Mouse (Mus musculus): ENCODE measurements at regions not wholly inside any gene's neighbourhood (a gene's known extent, or its start where the extent isn't known, plus 50 kb on each side); places are given as distances from the start of the nearest gene placed in this dataset.

DNA sequence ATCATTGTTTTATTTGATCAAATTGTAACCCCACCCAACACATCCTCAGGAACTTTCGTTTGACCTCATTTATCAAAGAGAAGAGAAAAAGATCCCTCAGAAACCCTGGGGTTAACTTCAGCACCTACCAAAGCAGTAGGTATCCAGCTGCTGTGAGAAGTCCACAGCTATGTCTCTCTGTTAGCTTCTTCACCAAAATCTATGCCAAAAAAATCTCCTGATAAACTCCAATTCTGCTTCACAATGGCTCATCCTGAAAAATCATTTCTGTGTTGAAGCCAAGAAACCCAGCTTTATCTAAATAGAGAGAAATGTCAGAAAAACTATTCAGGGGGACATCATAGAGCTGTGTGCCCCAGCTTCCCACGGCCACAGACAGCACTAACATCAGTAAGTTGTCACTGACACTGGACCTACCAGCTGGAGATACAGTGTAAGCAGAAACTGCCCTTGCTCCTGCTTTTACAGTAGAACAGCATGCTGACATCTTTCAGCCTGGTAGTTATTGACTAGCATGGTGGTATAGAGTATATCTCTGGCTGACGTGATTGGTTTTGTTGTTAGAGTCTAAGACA is 146.4 kb downstream of the Rchy1 start:
- no peak overlapping the region for H3K4me3 ChIP-seq (ENCODE audit: control insufficient read depth, insufficient read depth, low read length)
- 78% methylated on average over 3 of the region's 3 CpGs for whole genome bisulfite sequencing
- no peaks in the 10 kb centered on the region for H3K27me3 ChIP-seq (ENCODE audit: control insufficient read depth, insufficient read depth, low read length)
- no peak overlapping the region for H3K27ac ChIP-seq (ENCODE audit: control insufficient read depth, insufficient read depth, low read length)
- no peak for DNase-seq
- no peak for TF ChIP-seq POLR2A (IDR thresholded peaks at IDR 0.05; ENCODE audit: control insufficient read depth, extremely low read depth, insufficient read depth, low read length, poor library complexity)
- no peak for TF ChIP-seq CTCF (IDR thresholded peaks at IDR 0.05; ENCODE audit: borderline replicate concordance, control insufficient read depth, extremely low read depth, insufficient read depth, low read length, poor library complexity)
- peaks cover 5% of the 10 kb centered on the region for H3K4me1 ChIP-seq (replicated peaks; ENCODE audit: control insufficient read depth, insufficient read depth, low read length)
- H3K36me3 ChIP-seq (ENCODE audit: control insufficient read depth, insufficient read depth, low read length), result no peaks in the 10 kb centered on the region

DNA sequence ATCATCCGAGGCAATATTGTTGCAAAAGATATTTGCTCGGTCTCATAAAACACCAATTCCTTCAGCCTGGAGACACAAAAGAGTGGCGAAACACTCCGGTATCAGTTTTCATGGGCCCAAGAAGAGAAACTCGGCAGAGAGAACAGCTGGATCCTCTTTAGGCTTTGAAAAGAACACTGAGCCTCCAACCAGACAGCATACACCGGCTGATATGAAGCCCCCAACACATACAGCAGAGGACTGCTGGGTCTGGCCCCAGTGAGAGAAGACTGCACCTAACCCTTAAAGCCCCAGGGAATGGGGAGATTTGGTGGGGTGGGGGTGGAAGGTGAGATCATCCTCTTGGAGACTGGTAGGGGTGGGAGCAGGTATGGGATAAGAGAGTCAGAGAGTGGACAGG is 147.9 kb downstream of the Rchy1 start:
- H3K36me3 ChIP-seq (ENCODE audit: control insufficient read depth, insufficient read depth, low read length), result no peaks in the 10 kb centered on the region
- 35% methylated on average over 6 of the region's 6 CpGs for WGBS
- H3K4me1 ChIP-seq (replicated peaks; ENCODE audit: control insufficient read depth, insufficient read depth, low read length), result peaks cover 5% of the 10 kb centered on the region
- H3K27me3 ChIP-seq (ENCODE audit: control insufficient read depth, insufficient read depth, low read length), result no peaks in the 10 kb centered on the region
- TF ChIP-seq POLR2A (IDR thresholded peaks at IDR 0.05; ENCODE audit: control insufficient read depth, extremely low read depth, insufficient read depth, low read length, poor library complexity) (no peak), CTCF (IDR thresholded peaks at IDR 0.05; ENCODE audit: borderline replicate concordance, control insufficient read depth, extremely low read depth, insufficient read depth, low read length, poor library complexity) (no peak)
- no peak for DNase-seq
- peak overlapping the region; percentile 7 for H3K27ac ChIP-seq (ENCODE audit: control insufficient read depth, insufficient read depth, low read length)
- no peak overlapping the region for H3K4me3 ChIP-seq (ENCODE audit: control insufficient read depth, insufficient read depth, low read length)

DNA sequence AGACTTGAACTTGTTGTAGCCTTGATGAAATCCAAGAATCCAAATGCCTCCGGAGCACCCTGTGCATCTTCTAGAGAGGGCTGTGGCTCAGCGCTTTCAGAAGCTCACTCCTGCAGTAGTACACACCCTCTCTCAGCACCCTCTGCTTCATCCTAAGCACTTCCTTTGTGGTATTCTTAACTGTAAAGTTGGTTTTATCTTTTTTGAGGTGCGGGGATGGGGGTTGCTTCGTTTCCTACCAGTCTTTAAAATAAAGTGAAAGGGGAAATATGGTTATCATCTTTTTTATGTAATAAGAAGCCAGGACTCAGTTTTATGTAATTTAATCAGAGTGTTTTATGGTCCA is 148.5 kb downstream of the Rchy1 start:
- H3K36me3 ChIP-seq (ENCODE audit: control insufficient read depth, insufficient read depth, low read length), result no peaks in the 10 kb centered on the region
- H3K27me3 ChIP-seq (ENCODE audit: control insufficient read depth, insufficient read depth, low read length), result no peaks in the 10 kb centered on the region
- 3% methylated on average over 4 of the region's 4 CpGs for WGBS
- peaks cover 5% of the 10 kb centered on the region for H3K4me1 ChIP-seq (replicated peaks; ENCODE audit: control insufficient read depth, insufficient read depth, low read length)
- DNase-seq, result peak; percentile 48
- H3K4me3 ChIP-seq (ENCODE audit: control insufficient read depth, insufficient read depth, low read length), result no peak overlapping the region
- H3K27ac ChIP-seq (ENCODE audit: control insufficient read depth, insufficient read depth, low read length), result no peak overlapping the region
- TF ChIP-seq CTCF (IDR thresholded peaks at IDR 0.05; ENCODE audit: borderline replicate concordance, control insufficient read depth, extremely low read depth, insufficient read depth, low read length, poor library complexity), result no peak
- TF ChIP-seq POLR2A (IDR thresholded peaks at IDR 0.05; ENCODE audit: control insufficient read depth, extremely low read depth, insufficient read depth, low read length, poor library complexity), result no peak

DNA sequence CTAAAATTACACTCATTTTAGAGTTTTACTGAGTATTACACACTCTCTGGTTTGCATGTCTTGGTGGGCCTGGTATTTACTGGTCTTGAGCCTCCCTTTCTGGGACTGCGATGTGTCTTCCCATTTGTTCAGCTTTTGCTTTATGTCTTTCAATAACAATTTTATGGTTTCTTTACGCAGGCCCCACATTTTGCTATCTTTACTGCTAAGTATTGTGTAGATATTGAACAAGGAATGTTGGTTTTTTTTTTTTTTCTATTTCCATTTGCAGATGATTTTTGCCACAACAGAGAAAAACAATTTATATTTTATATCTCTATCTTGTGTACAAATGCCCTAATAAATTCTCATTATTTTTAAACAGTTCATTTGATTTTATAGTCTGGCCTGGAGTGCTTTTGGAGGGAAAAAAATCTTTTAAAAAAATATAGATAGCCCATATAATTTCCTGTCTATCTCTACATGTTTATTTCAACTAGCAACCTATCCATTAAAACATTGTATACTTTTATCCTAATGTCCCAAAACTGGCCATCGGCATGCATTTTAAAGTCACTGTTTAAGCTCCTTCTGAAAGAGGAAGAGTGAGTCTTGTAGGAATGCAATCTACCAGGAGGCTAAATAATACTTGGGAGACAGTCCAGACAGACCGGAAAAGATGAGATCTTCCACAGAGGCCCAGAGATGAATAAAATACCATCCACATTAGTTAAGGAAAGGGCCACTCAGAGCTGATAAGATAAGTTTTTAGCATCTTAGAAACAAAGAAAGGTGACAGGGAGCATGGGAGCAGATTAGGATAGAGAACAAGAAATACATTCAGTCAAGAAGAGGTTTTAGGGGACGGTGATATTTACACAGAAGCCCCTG is 149.1 kb downstream of the Rchy1 start:
- DNase-seq, result no peak
- Histone ChIP-seq H3K4me3 (ENCODE audit: control insufficient read depth, insufficient read depth, low read length) (no peak overlapping the region), H3K4me1 (replicated peaks; ENCODE audit: control insufficient read depth, insufficient read depth, low read length) (peaks cover 5% of the 10 kb centered on the region), H3K36me3 (ENCODE audit: control insufficient read depth, insufficient read depth, low read length) (no peaks in the 10 kb centered on the region), H3K27me3 (ENCODE audit: control insufficient read depth, insufficient read depth, low read length) (no peaks in the 10 kb centered on the region), H3K27ac (ENCODE audit: control insufficient read depth, insufficient read depth, low read length) (no peak overlapping the region)
- no peak for TF ChIP-seq CTCF (IDR thresholded peaks at IDR 0.05; ENCODE audit: borderline replicate concordance, control insufficient read depth, extremely low read depth, insufficient read depth, low read length, poor library complexity)
- 55% methylated on average over 5 of the region's 5 CpGs for WGBS

DNA sequence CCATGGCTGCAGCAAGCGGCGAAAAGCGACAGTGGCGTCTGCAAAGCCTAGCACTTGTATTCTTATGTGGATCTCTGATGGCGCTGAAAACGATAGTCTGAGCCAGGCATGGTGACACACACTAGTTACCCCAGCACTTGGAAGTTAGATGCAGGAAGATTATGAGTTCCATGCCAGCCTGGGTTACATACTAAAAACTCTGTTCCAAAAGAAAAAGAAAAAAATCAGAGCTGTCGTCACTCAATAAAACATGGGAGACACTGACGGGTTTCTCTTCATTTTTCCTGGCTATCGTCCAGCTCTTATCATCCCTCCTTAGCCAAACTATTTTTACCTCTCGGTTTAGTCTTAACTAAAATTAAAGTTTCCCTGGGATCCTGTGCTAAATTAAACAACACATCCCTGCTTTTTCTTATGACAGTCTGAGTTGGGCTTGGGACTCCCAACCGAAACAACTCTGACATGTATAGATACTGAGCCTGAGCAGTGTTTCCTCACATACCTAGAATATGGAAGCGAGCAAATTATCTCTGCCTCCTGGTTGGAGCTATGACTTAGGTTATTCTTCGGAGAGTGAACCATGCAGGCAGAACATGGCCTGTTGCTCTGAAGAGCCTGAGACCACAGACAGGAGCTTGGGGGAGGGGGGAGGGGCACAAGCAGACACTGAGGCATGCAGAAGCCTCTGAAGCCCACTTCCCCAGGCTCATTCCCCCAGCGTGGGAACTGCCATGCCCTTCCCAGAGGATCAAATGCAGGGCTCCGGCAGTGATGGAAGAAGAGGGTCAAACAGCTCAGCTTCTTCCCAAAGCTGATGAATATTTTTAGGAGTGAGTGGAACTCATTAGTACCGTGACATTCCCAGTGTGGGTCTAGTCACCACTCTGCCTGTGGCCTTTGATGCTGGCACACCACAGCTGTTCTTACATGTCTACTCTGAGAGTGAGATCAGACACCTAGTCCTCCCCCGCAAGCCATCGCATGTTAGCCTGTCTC is 155.5 kb downstream of the Rchy1 start:
- H3K4me3 ChIP-seq (ENCODE audit: control insufficient read depth, insufficient read depth, low read length), result no peak overlapping the region
- TF ChIP-seq CTCF (IDR thresholded peaks at IDR 0.05; ENCODE audit: borderline replicate concordance, control insufficient read depth, extremely low read depth, insufficient read depth, low read length, poor library complexity) (no peak), POLR2A (IDR thresholded peaks at IDR 0.05; ENCODE audit: control insufficient read depth, extremely low read depth, insufficient read depth, low read length, poor library complexity) (no peak)
- H3K27me3 ChIP-seq (ENCODE audit: control insufficient read depth, insufficient read depth, low read length), result no peaks in the 10 kb centered on the region
- H3K27ac ChIP-seq (ENCODE audit: control insufficient read depth, insufficient read depth, low read length), result no peak overlapping the region
- peaks cover 9% of the 10 kb centered on the region for H3K4me1 ChIP-seq (replicated peaks; ENCODE audit: control insufficient read depth, insufficient read depth, low read length)
- DNase-seq, result peak; percentile 31
- H3K36me3 ChIP-seq (ENCODE audit: control insufficient read depth, insufficient read depth, low read length), result no peaks in the 10 kb centered on the region
- 74% methylated on average over 18 of the region's 18 CpGs for WGBS

DNA sequence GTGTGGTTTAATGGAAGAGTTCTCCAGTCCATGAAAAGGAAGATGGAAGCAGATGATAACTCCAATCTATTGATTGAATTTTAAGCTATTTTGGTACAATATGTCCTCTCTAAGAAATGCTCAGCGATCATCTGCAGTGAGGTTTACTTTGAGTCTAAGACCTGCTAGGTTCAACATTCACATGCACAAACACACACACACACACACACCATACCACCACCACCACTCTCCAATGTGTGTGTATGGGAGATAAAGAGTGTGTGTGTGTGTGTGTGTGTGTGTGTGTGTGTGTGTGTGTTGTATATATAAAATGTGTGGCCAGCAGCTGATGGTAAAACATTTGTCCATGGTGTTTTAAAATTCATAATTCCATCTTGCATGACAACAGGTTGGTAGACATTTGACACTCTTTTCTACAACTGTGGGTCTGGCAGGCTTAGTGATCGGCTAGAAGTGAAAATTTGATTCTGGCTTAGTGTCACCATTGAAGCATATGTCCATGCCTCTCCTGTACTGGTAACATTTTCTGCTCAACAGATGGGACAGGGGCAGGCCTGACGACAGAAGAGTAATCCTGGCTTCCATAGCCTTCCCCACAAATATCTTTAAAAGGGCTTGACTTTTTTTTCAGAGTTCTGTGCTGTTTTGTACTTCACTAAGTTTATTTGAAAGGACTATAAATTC is 161.4 kb downstream of the Rchy1 start:
- 99% methylated on average over 3 of the region's 3 CpGs for WGBS
- H3K27me3 ChIP-seq (ENCODE audit: control insufficient read depth, insufficient read depth, low read length), result no peaks in the 10 kb centered on the region
- H3K27ac ChIP-seq (ENCODE audit: control insufficient read depth, insufficient read depth, low read length), result no peak overlapping the region
- TF ChIP-seq POLR2A (IDR thresholded peaks at IDR 0.05; ENCODE audit: control insufficient read depth, extremely low read depth, insufficient read depth, low read length, poor library complexity) (no peak), CTCF (IDR thresholded peaks at IDR 0.05; ENCODE audit: borderline replicate concordance, control insufficient read depth, extremely low read depth, insufficient read depth, low read length, poor library complexity) (no peak)
- H3K4me1 ChIP-seq (replicated peaks; ENCODE audit: control insufficient read depth, insufficient read depth, low read length), result no peaks in the 10 kb centered on the region
- DNase-seq, result no peak
- no peaks in the 10 kb centered on the region for H3K36me3 ChIP-seq (ENCODE audit: control insufficient read depth, insufficient read depth, low read length)
- H3K4me3 ChIP-seq (ENCODE audit: control insufficient read depth, insufficient read depth, low read length), result no peak overlapping the region

All from thymus, adult 2 months (tissue).